Mouse (Mus musculus) heart, postnatal 0 days (tissue): ENCODE results near the gene Atp6v0d1. TPM values are rescaled to one million over a fixed set of nuclear protein-coding genes. Genes with fewer than 3 reads are reported as not detected.

ENCODE experiments used
- ATAC-seq: fragments of 200-750 bp; cut with Nextera tagmentation; 2 replicates; pipeline ENCODE4 v1.8.0; 2017; ENCODE audit warnings: low read depth, moderate number of reproducible peaks, moderate library complexity; ENCODE audit not compliant: insufficient read depth
- DNase-seq: peaks from one replicate; pipeline ENCODE4 v3.0.0-alpha.2; 2016; ENCODE audit warnings: low spot score
- H3K27ac ChIP-seq: fragments of 300-500 bp; sonication (generic); 2 replicates; pipeline ENCODE4 v1.5.1; 2014; ENCODE audit warnings: low read depth, mild to moderate bottlenecking
- H3K27me3 ChIP-seq: fragments of 300-500 bp; sonication (generic); 2 replicates; pipeline ENCODE4 v1.6.1; 2014; ENCODE audit warnings: low read length, mixed read lengths; ENCODE audit not compliant: control insufficient read depth, insufficient read depth
- H3K36me3 ChIP-seq: fragments of 300-500 bp; sonication (generic); replicated peaks from 2 replicates; pipeline ENCODE4 v1.6.1; 2014; ENCODE audit warnings: low read length, mixed read lengths; ENCODE audit not compliant: control insufficient read depth, insufficient read depth
- H3K4me1 ChIP-seq: fragments of 300-500 bp; sonication (generic); 2 replicates; pipeline ENCODE4 v1.6.1; 2014; ENCODE audit warnings: antibody characterized with exemption; ENCODE audit not compliant: control insufficient read depth, insufficient read depth
- H3K4me2 ChIP-seq: fragments of 300-500 bp; sonication (generic); 2 replicates; pipeline ENCODE4 v1.6.1; 2014; ENCODE audit warnings: low read depth, mild to moderate bottlenecking, low read length, moderate library complexity
- H3K4me3 ChIP-seq: fragments of 300-500 bp; sonication (generic); 2 replicates; pipeline ENCODE4 v1.5.1; 2014; ENCODE audit warnings: low read depth, low read length
- H3K9ac ChIP-seq: fragments of 300-500 bp; sonication (generic); replicated peaks from 2 replicates; pipeline ENCODE4 v1.6.1; 2014; ENCODE audit warnings: low read depth, low read length, mixed read lengths
- H3K9me3 ChIP-seq: fragments of 300-500 bp; sonication (generic); replicated peaks from 2 replicates; pipeline ENCODE4 v1.6.1; 2016; ENCODE audit warnings: low read length; ENCODE audit not compliant: control insufficient read depth
- CTCF ChIP-seq: IDR thresholded peaks from 2 replicates; pipeline ENCODE4 v1.5.1; 2016; ENCODE audit warnings: antibody characterized with exemption, control low read depth, low read depth
- EP300 ChIP-seq: IDR thresholded peaks from 2 replicates; pipeline ENCODE4 v1.6.1; 2016; ENCODE audit warnings: antibody characterized with exemption, low read depth
- WGBS: fragments of 180-500 bp; shearing (Covaris S2); extraction: QIAGEN DNeasy Blood & Tissue Kit; methylation state at CpG from one replicate; pipeline ENCODE4 v1.1.7; 2014; 5-methylcytosine and 5-hydroxymethylcytosine counted together
- polyA plus RNA-seq: library from polyadenylated mRNA; unstranded; fragments of >200 nt; fragmentation: Nextera tagmentation; extraction: Ambion mirVana; gene quantifications from 2 replicates; pipeline ENCODE4 v1.2.1, GENCODE M21; 2015
- total RNA-seq: library from RNA; depleted of rRNA; stranded (reverse); fragments of >200 nt; gene quantifications from 2 replicates; pipeline ENCODE4 v1.2.3, GENCODE M21; 2014; ENCODE audit warnings: low replicate concordance

The Atp6v0d1 gene
- total and polyA plus RNA-seq, 2 experiments from 2014 or later = 57.5 to 60.8 TPM

DNA sequence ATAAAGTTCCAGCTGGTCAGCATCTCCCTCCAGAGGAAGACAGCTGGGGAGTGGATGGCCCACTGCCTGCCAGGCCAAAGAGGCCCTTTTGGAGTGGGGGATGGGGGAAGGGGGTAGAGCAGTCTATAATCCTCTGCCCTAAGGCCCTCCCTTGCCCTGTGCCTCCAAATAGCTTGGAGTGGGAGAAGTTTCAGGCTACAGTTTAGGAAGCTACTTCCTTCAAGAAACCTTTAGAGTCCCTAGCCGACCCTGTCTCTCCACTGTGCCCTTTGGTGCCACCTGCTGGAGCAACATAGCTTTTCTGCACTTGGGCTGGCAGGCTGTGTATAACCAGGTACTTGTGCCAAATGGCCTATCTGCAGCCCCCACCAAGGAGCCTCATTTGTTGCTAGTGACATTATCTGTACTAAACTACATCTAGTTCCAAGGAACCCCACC is 31.9 kb downstream of the Atp6v0d1 start:
- H3K36me3 ChIP-seq = peaks cover 57% of the 10 kb centered on the region

DNA sequence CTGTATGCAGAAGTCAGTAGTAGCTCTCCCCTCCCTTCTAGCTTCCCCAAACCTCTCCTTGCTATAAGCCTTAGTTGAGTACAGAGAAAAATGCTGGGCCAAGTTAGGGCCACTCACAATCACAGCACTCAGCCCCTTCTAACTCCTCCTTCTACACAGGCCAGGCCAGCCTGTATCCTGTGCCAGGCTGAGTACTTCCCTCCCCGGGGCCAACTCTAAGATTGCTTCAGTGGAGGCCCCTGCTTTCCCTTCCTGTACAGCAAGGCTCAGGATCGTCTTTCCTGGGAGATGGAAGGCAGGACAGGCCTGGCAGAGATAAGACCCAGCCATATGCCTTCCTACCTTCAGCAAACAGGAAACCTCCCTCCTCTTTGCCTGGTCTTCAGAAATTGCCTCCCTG is 32.4 kb downstream of the Atp6v0d1 start:
- WGBS = 15% methylated on average over 2 of the region's 2 CpGs
- Histone ChIP-seq H3K9me3 (no peaks in the 10 kb centered on the region), H3K4me3 (no peak overlapping the region), H3K4me1 (0 out of 2 replicates have a peak, but pooled peaks cover 9% of the 10 kb centered on the region), H3K27ac (peak overlapping the region; percentile 64), H3K36me3 (peaks cover 57% of the 10 kb centered on the region), H3K27me3 (no peaks in the 10 kb centered on the region), H3K9ac (no peak overlapping the region), H3K4me2 (no peak overlapping the region)
- peak; percentile 30 for DNase-seq
- TF ChIP-seq CTCF = no peak
- no peak for TF ChIP-seq EP300
- peak; percentile 59 for ATAC-seq

More for the DNA sequence above, 31.9 kb downstream of the Atp6v0d1 start:
- TF ChIP-seq EP300 (no peak), CTCF (peak; percentile 84)
- peak overlapping the region; percentile 64 for H3K27ac ChIP-seq
- H3K9ac ChIP-seq = no peak overlapping the region
- H3K4me1 ChIP-seq = 0 out of 2 replicates have a peak, but pooled peaks cover 9% of the 10 kb centered on the region
- no peak overlapping the region for H3K4me2 ChIP-seq
- 0% methylated on average over 1 of the region's 1 CpGs for WGBS
- DNase-seq (peak; percentile 61), ATAC-seq (peak; percentile 42)
- no peaks in the 10 kb centered on the region for H3K27me3 ChIP-seq
- no peak overlapping the region for H3K4me3 ChIP-seq
- H3K9me3 ChIP-seq = no peaks in the 10 kb centered on the region

DNA sequence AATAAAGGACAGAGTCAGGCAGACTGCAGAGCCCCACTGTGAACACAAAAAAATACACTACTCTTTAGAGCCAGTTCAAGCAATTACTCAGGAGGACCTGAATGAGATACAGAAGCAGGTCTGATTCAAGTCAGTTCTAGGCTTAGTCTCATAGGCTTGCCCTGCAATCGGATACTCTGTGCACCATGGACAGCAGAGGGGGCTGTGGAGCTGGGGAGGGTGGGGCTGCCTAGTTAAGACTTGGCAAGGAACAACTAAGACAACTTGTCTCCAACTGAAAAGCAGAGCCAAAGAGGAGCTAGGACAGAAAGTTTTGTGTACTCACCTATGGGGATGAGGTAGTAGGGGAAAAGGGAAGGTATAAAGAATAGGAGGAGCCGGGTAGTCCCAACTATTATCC is 34.1 kb downstream of the Atp6v0d1 start:
- H3K27me3 ChIP-seq = no peaks in the 10 kb centered on the region
- H3K27ac ChIP-seq = no peak overlapping the region
- 59% methylated on average over 2 of the region's 2 CpGs for whole genome bisulfite sequencing
- TF ChIP-seq EP300 = no peak
- peak; percentile 51 for TF ChIP-seq CTCF
- 0 out of 2 replicates have a peak, but pooled peaks cover 9% of the 10 kb centered on the region for H3K4me1 ChIP-seq
- H3K9me3 ChIP-seq = no peaks in the 10 kb centered on the region
- no peak overlapping the region for H3K4me3 ChIP-seq
- ATAC-seq (no peak), DNase-seq (peak; percentile 40)
- H3K4me2 ChIP-seq = no peak overlapping the region
- peaks cover 54% of the 10 kb centered on the region for H3K36me3 ChIP-seq
- no peak overlapping the region for H3K9ac ChIP-seq

DNA sequence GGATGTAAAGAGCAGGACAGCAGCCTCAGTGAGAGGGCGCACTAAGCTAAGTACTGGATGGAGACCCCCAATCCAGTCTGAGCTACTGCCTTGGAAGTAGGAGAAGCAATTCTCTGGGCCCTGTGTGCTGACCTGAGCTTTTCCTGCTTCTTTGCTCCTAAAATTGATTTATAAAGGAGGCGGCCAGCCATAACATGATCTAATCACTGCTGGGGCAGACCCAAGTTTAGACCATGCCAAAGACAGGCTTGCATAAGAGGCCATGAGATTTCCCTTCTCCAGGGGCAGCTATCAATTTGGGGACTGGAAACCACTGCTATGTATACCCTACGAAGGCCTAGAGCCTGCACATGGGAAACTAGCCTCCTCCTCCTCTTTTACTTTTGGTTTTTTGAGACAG is 36.6 kb downstream of the Atp6v0d1 start:
- Histone ChIP-seq H3K4me3 (no peak overlapping the region), H3K4me1 (0 out of 2 replicates have a peak, but pooled peaks cover 9% of the 10 kb centered on the region), H3K4me2 (no peak overlapping the region), H3K27me3 (no peaks in the 10 kb centered on the region), H3K9me3 (no peaks in the 10 kb centered on the region), H3K27ac (no peak overlapping the region), H3K36me3 (peaks cover 53% of the 10 kb centered on the region), H3K9ac (no peak overlapping the region)
- no peak for TF ChIP-seq CTCF
- TF ChIP-seq EP300 = no peak
- WGBS = 89% methylated on average over 3 of the region's 3 CpGs
- DNase-seq = no peak
- ATAC-seq = no peak

DNA sequence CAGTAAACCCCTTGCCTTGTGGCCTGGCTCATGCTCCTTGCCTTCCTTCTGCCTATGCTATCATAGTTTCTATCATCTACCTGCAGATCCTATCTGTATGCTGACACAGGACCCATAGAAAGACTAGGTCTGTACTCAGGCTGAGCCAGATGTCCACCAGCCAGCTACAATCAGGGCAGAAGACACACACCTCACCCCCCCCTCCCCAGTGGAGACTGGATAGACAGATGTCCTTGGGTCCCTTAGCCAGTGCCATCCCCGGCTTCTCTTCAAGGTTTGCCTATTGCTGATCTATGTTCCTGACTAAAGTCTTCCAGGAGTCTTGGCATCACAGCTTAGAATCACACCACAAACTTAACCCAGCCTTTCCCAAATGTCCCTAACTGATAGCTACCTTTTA is 37.6 kb downstream of the Atp6v0d1 start:
- Histone ChIP-seq H3K4me3 (no peak overlapping the region), H3K27ac (no peak overlapping the region), H3K4me2 (no peak overlapping the region), H3K9me3 (no peaks in the 10 kb centered on the region), H3K9ac (no peak overlapping the region), H3K27me3 (no peaks in the 10 kb centered on the region), H3K36me3 (peaks cover 64% of the 10 kb centered on the region), H3K4me1 (0 out of 2 replicates have a peak, but pooled peaks cover 2% of the 10 kb centered on the region)
- DNase-seq (no peak), ATAC-seq (no peak)
- 85% methylated on average over 1 of the region's 1 CpGs for WGBS
- TF ChIP-seq CTCF (no peak), EP300 (no peak)

DNA sequence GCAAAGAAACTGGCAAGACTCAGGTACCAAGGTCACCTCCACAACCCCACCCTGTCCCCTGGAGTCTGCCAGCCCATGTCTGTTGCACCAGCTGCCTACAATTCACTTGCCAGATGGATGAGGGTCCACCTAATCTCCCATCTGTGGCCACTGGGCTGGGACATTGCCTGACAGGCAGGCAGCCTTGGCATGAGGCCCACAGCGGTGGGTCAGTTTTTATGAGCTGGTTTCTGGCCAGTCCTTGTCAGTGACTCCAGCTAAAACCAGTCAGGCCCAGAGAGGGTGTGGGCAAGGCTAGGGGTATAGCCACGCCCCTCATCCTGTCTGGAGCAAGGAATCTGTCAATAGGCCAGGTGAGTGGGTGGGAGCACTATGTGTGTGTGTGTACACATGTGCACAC is 38.7 kb downstream of the Atp6v0d1 start:
- no peak overlapping the region for H3K4me3 ChIP-seq
- no peaks in the 10 kb centered on the region for H3K9me3 ChIP-seq
- H3K27ac ChIP-seq = no peak overlapping the region
- DNase-seq = no peak
- no peaks in the 10 kb centered on the region for H3K27me3 ChIP-seq
- H3K9ac ChIP-seq = no peak overlapping the region
- H3K36me3 ChIP-seq = peaks cover 74% of the 10 kb centered on the region
- TF ChIP-seq EP300 (no peak), CTCF (no peak)
- 74% methylated on average over 2 of the region's 2 CpGs for WGBS
- H3K4me1 ChIP-seq = no peaks in the 10 kb centered on the region
- no peak overlapping the region for H3K4me2 ChIP-seq
- no peak; the same call in 1 of the 2 replicates for ATAC-seq
